Mouse (Mus musculus) CH12.LX (cell line): ENCODE results near the gene Caprin2.

ENCODE experiments used
- CTCF ChIP-seq, 2 experiments: IDR thresholded peaks in 1 of 2; conservative IDR thresholded peaks in 1 of 2; 2 replicates each; pipeline ENCODE4 v1.5.1; 2011 to 2012; ENCODE audit warnings: low read depth in 2 of 2, low read length in 2 of 2, improper control_type of control experiment in 1 of 2, inconsistent platforms in 1 of 2, mild to moderate bottlenecking in 1 of 2, moderate library complexity in 1 of 2
- ETS1 ChIP-seq: conservative IDR thresholded peaks from 2 replicates; pipeline ENCODE4 v1.6.1; 2012; ENCODE audit warnings: low read depth, mild to moderate bottlenecking, inconsistent platforms, low read length, improper control_type of control experiment, moderate library complexity
- HCFC1 ChIP-seq: IDR thresholded peaks from 2 replicates; pipeline ENCODE4 v1.6.1; 2012; ENCODE audit warnings: low read depth, mild to moderate bottlenecking, inconsistent platforms, low read length, improper control_type of control experiment
- KAT2A ChIP-seq: IDR thresholded peaks from 2 replicates; pipeline ENCODE4 v1.6.1; 2012; ENCODE audit warnings: low read length, improper control_type of control experiment, inconsistent platforms; ENCODE audit not compliant: insufficient replicate concordance
- MAFK ChIP-seq: IDR thresholded peaks from 2 replicates; pipeline ENCODE4 v1.6.1; 2011; ENCODE audit warnings: low read length, improper control_type of control experiment; ENCODE audit not compliant: insufficient replicate concordance
- MEF2A ChIP-seq: IDR thresholded peaks from 2 replicates; pipeline ENCODE4 v1.6.1; 2014; ENCODE audit warnings: low read depth, mild to moderate bottlenecking, inconsistent platforms, low read length, improper control_type of control experiment, borderline replicate concordance
- MYC ChIP-seq: IDR thresholded peaks from 2 replicates; pipeline ENCODE4 v1.6.1; 2011; ENCODE audit warnings: low read depth, mild to moderate bottlenecking, improper control_type of control experiment, low read length
- NELFE ChIP-seq: IDR thresholded peaks from 2 replicates; pipeline ENCODE4 v1.6.1; 2011; ENCODE audit warnings: low read depth, low read length, improper control_type of control experiment
- POLR2A ChIP-seq: IDR thresholded peaks from 2 replicates; pipeline ENCODE4 v1.6.1; 2011; ENCODE audit warnings: low read depth, mild to moderate bottlenecking, improper control_type of control experiment, low read length
- RAD21 ChIP-seq: IDR thresholded peaks from 2 replicates; pipeline ENCODE4 v1.6.1; 2011; ENCODE audit warnings: low read depth, mild to moderate bottlenecking, low read length, improper control_type of control experiment, moderate library complexity
- USF1 ChIP-seq: IDR thresholded peaks from 2 replicates; pipeline ENCODE4 v1.6.1; 2014; ENCODE audit warnings: low read depth, mild to moderate bottlenecking, inconsistent platforms, low read length, improper control_type of control experiment
- ZMIZ1 ChIP-seq: IDR thresholded peaks from 2 replicates; pipeline ENCODE4 v1.6.1; 2012; ENCODE audit warnings: low read depth, mild to moderate bottlenecking, inconsistent platforms, low read length, improper control_type of control experiment

GRCm38 (mm10) chr6:148943695-148944094, 47.7 kb upstream of the Caprin2 start:
- TF ChIP-seq NELFE (no peak), MEF2A (no peak), CTCF (conservative IDR thresholded peaks at IDR 0.05 in 1 of 2, IDR thresholded peaks at IDR 0.05 in 1 of 2; ENCODE audit: low read depth in 2 of 2, low read length in 2 of 2) (no peak), HCFC1 (no peak), KAT2A (no peak), ZMIZ1 (no peak), ETS1 (no peak), MAFK (no peak), POLR2A (no peak), RAD21 (no peak), USF1 (no peak), MYC (no peak)
